17 mouse cellular contexts compared by ENCODE assay signal in genomic region chr11:38201136-38201741, GRCm38 (mm10).
A peak's percentile ranks its signal among the peaks of the same experiment; 100 is the strongest.
DNase-seq lines count a peak whose midpoint lies in the region; ATAC-seq and TF ChIP-seq lines count a peak whose summit lies in the region.
"Had no signal": no experiment of that assay in that cellular context is flagged by ENCODE, and none has a peak within 500 bp of the region (broad histone marks: within the 10 kb centered on the region; RNA-seq: fewer than 3 reads in every experiment).

No protein-coding gene starts in this region.

- TF ChIP-seq EP300 in lung, postnatal 0 days (IDR thresholded peaks at IDR 0.05) = 0 out of 2 replicates have a peak, but pooled peaks have one; percentile 34

- H3K36me3 ChIP-seq in forebrain, embryonic 13.5 days (ENCODE audit: poor library complexity, severe bottlenecking) = no peaks in the 10 kb centered on the region
- no peaks in the 10 kb centered on the region for H3K36me3 ChIP-seq in forebrain, embryonic 11.5 days (ENCODE audit: control insufficient read depth, insufficient read depth, low read length)
- H3K36me3 ChIP-seq in kidney, postnatal 0 days (ENCODE audit: insufficient read depth, low read length) = no peaks in the 10 kb centered on the region
- no peaks in the 10 kb centered on the region for H3K36me3 ChIP-seq in lung, postnatal 0 days (ENCODE audit: insufficient read depth, low read length)
- H3K36me3 ChIP-seq in embryonic facial prominence, embryonic 15.5 days = no peaks in the 10 kb centered on the region
- H3K36me3 ChIP-seq: kidney, embryonic 15.5 days had no signal

- H3K9ac ChIP-seq in forebrain, embryonic 13.5 days = no peak overlapping the region
- H3K9ac ChIP-seq in forebrain, embryonic 11.5 days (ENCODE audit: low read length) = no peak overlapping the region
- H3K9ac ChIP-seq in kidney, postnatal 0 days (ENCODE audit: low read depth, low read length) = no peak overlapping the region
- H3K9ac ChIP-seq in lung, postnatal 0 days (replicated peaks; ENCODE audit: low read depth) = no peak overlapping the region
- no peak overlapping the region for H3K9ac ChIP-seq in embryonic facial prominence, embryonic 15.5 days
- H3K9ac ChIP-seq: kidney, embryonic 15.5 days had no signal

- H3K4me3 ChIP-seq in forebrain, embryonic 13.5 days = no peak overlapping the region
- no peak overlapping the region for H3K4me3 ChIP-seq in forebrain, embryonic 11.5 days (ENCODE audit: low read depth, low read length)
- no peak overlapping the region for H3K4me3 ChIP-seq in kidney, postnatal 0 days (replicated peaks; ENCODE audit: low read depth, low read length)
- H3K4me3 ChIP-seq in lung, postnatal 0 days (ENCODE audit: low read depth, low read length) = no peak overlapping the region
- no peak overlapping the region for H3K4me3 ChIP-seq in embryonic facial prominence, embryonic 15.5 days (replicated peaks)
- H3K4me3 ChIP-seq: kidney, embryonic 15.5 days had no signal

- no peak overlapping the region for H3K4me2 ChIP-seq in forebrain, embryonic 13.5 days
- no peak overlapping the region for H3K4me2 ChIP-seq in forebrain, embryonic 11.5 days (ENCODE audit: low read depth, low read length, severe bottlenecking)
- no peak overlapping the region for H3K4me2 ChIP-seq in kidney, postnatal 0 days (ENCODE audit: low read length)
- H3K4me2 ChIP-seq in lung, postnatal 0 days (replicated peaks; ENCODE audit: low read depth, low read length) = no peak overlapping the region
- no peak overlapping the region for H3K4me2 ChIP-seq in embryonic facial prominence, embryonic 15.5 days (replicated peaks)
- H3K4me2 ChIP-seq: heart, embryonic 11.5 days; kidney, embryonic 15.5 days; midbrain, embryonic 11.5 days had no signal

- no peaks in the 10 kb centered on the region for H3K27me3 ChIP-seq in forebrain, embryonic 13.5 days
- no peaks in the 10 kb centered on the region for H3K27me3 ChIP-seq in forebrain, embryonic 11.5 days (ENCODE audit: control insufficient read depth, insufficient read depth, low read length)
- no peaks in the 10 kb centered on the region for H3K27me3 ChIP-seq in kidney, postnatal 0 days (ENCODE audit: insufficient read depth, low read length)
- no peaks in the 10 kb centered on the region for H3K27me3 ChIP-seq in lung, postnatal 0 days (replicated peaks; ENCODE audit: insufficient read depth, low read length)
- H3K27me3 ChIP-seq in embryonic facial prominence, embryonic 15.5 days = no peaks in the 10 kb centered on the region
- H3K27me3 ChIP-seq: CH12.LX; kidney, embryonic 15.5 days had no signal

- peak; percentile 59; the same call in 1 of the 2 replicates for ATAC-seq in forebrain, embryonic 13.5 days
- ATAC-seq in forebrain, embryonic 11.5 days (replicated peaks; ENCODE audit: low FRiP score) = no peak
- ATAC-seq in kidney, postnatal 0 days (replicated peaks; ENCODE audit: low FRiP score, low read depth) = no peak
- ATAC-seq in lung, postnatal 0 days = peak; percentile 54
- peak; percentile 51; the same call in 1 of the 2 replicates for ATAC-seq in embryonic facial prominence, embryonic 15.5 days (ENCODE audit: insufficient number of reproducible peaks, low FRiP score, low TSS enrichment, low read depth)

- DNase-seq in forebrain, embryonic 11.5 days (ENCODE audit: low spot score) = no peak
- DNase-seq in kidney, postnatal 0 days (ENCODE audit: low spot score) = peak; percentile 59
- no peak for DNase-seq in kidney, postnatal 14 days
- peak; percentile 55 for DNase-seq in lung, postnatal 0 days (ENCODE audit: low spot score)
- no peak for DNase-seq in lung, postnatal 25 days (ENCODE audit: low spot score)
- DNase-seq in layer of hippocampus, adult 9-10 months (ENCODE audit: low spot score) = no peak
- DNase-seq: adrenal gland, adult 2 months; cerebellum, adult 11 months; cerebellum, postnatal 36 days; heart, postnatal 14 days had no signal

- no peaks in the 10 kb centered on the region for H3K9me3 ChIP-seq in forebrain, embryonic 13.5 days (replicated peaks)
- H3K9me3 ChIP-seq in forebrain, embryonic 11.5 days (ENCODE audit: control insufficient read depth, low read length) = no peaks in the 10 kb centered on the region
- no peaks in the 10 kb centered on the region for H3K9me3 ChIP-seq in kidney, postnatal 0 days (replicated peaks; ENCODE audit: low read length)
- no peaks in the 10 kb centered on the region for H3K9me3 ChIP-seq in lung, postnatal 0 days (ENCODE audit: low read length)
- no peaks in the 10 kb centered on the region for H3K9me3 ChIP-seq in embryonic facial prominence, embryonic 15.5 days (replicated peaks)
- H3K9me3 ChIP-seq: kidney, embryonic 15.5 days had no signal

- H3K4me1 ChIP-seq in forebrain, embryonic 13.5 days = 0 out of 2 replicates have a peak, but pooled peaks cover 2% of the 10 kb centered on the region
- 0 out of 2 replicates have a peak, but pooled peaks cover 2% of the 10 kb centered on the region for H3K4me1 ChIP-seq in forebrain, embryonic 11.5 days (replicated peaks; ENCODE audit: control insufficient read depth, insufficient read depth, low read length)
- no peaks in the 10 kb centered on the region for H3K4me1 ChIP-seq in kidney, postnatal 0 days (replicated peaks; ENCODE audit: insufficient read depth, low read length)
- H3K4me1 ChIP-seq in lung, postnatal 0 days (ENCODE audit: insufficient read depth, low read depth, low read length) = no peaks in the 10 kb centered on the region
- H3K4me1 ChIP-seq in embryonic facial prominence, embryonic 15.5 days = no peaks in the 10 kb centered on the region
- H3K4me1 ChIP-seq: kidney, embryonic 15.5 days had no signal

- WGBS in forebrain, embryonic 13.5 days = 61% methylated on average over 3 of the region's 3 CpGs
- WGBS in forebrain, embryonic 11.5 days = 89% methylated on average over 3 of the region's 3 CpGs
- WGBS in kidney, postnatal 0 days = 58% methylated on average over 3 of the region's 3 CpGs
- 30% methylated on average over 3 of the region's 3 CpGs for WGBS in lung, postnatal 0 days
- 35% methylated on average over 3 of the region's 3 CpGs for WGBS in embryonic facial prominence, embryonic 15.5 days

- no peak overlapping the region for H3K27ac ChIP-seq in forebrain, embryonic 13.5 days
- H3K27ac ChIP-seq in forebrain, embryonic 11.5 days (ENCODE audit: low read depth, low read length) = no peak overlapping the region
- no peak overlapping the region for H3K27ac ChIP-seq in kidney, postnatal 0 days
- no peak overlapping the region for H3K27ac ChIP-seq in lung, postnatal 0 days (ENCODE audit: low read length)
- no peak overlapping the region for H3K27ac ChIP-seq in embryonic facial prominence, embryonic 15.5 days (replicated peaks)
- H3K27ac ChIP-seq: kidney, embryonic 15.5 days; macrophage had no signal

- no peak for TF ChIP-seq CTCF in kidney, postnatal 0 days (IDR thresholded peaks at IDR 0.05; ENCODE audit: low read depth)
- TF ChIP-seq CTCF in lung, postnatal 0 days (IDR thresholded peaks at IDR 0.05) = no peak

Comparison
In these comparisons a context has a peak if more than half of its experiments do, and no peak if none do; other contexts are left out.
1. ATAC-seq: peak in forebrain, embryonic 13.5 days (single experiment), lung, postnatal 0 days (single experiment) and embryonic facial prominence, embryonic 15.5 days (single experiment); none in forebrain, embryonic 11.5 days (single experiment) and kidney, postnatal 0 days (single experiment).
2. DNase-seq: peak in kidney, postnatal 0 days (single experiment) and lung, postnatal 0 days (single experiment); none in forebrain, embryonic 11.5 days (single experiment), kidney, postnatal 14 days (single experiment), lung, postnatal 25 days (single experiment) and layer of hippocampus, adult 9-10 months (single experiment).